Mouse (Mus musculus) hindbrain, postnatal 0 days (tissue): ENCODE measurements around the gene Rxylt1. TPM values are rescaled to one million over a fixed set of nuclear protein-coding genes. Genes with fewer than 3 reads are reported as not detected.

Source experiments
- ATAC-seq: fragments of 200-750 bp; cut with Nextera tagmentation; 2 replicates; pipeline ENCODE4 v1.8.0; 2017; ENCODE audit warnings: mild to moderate bottlenecking, moderate TSS enrichment, moderate library complexity
- DNase-seq: peaks from one replicate; pipeline ENCODE4 v3.0.0-alpha.2; 2015; ENCODE audit warnings: low spot score
- H3K27ac ChIP-seq: fragments of 300-500 bp; sonication (generic); 2 replicates; pipeline ENCODE4 v1.5.1; 2014; ENCODE audit warnings: mild to moderate bottlenecking
- H3K27me3 ChIP-seq: fragments of 300-500 bp; sonication (generic); 2 replicates; pipeline ENCODE4 v1.6.1; 2014; ENCODE audit warnings: low read length, mixed read lengths; ENCODE audit not compliant: insufficient read depth
- H3K36me3 ChIP-seq: fragments of 300-500 bp; sonication (generic); 2 replicates; pipeline ENCODE4 v1.6.1; 2014; ENCODE audit warnings: low read length, mixed read lengths; ENCODE audit not compliant: insufficient read depth
- H3K4me1 ChIP-seq: fragments of 300-500 bp; sonication (generic); 2 replicates; pipeline ENCODE4 v1.6.1; 2014; ENCODE audit warnings: antibody characterized with exemption, low read length, mixed read lengths; ENCODE audit not compliant: insufficient read depth
- H3K4me2 ChIP-seq: fragments of 300-500 bp; sonication (generic); 2 replicates; pipeline ENCODE4 v1.6.1; 2014; ENCODE audit warnings: low read depth, mild to moderate bottlenecking, low read length, moderate library complexity, mixed read lengths
- H3K4me3 ChIP-seq: fragments of 300-500 bp; sonication (generic); 2 replicates; pipeline ENCODE4 v1.5.1; 2014; ENCODE audit warnings: low read length
- H3K9ac ChIP-seq: fragments of 300-500 bp; sonication (generic); replicated peaks from 2 replicates; pipeline ENCODE4 v1.6.1; 2014; ENCODE audit warnings: mild to moderate bottlenecking, low read length, moderate library complexity, mixed read lengths
- H3K9me3 ChIP-seq: fragments of 300-500 bp; sonication (generic); 2 replicates; pipeline ENCODE4 v1.6.1; 2016; ENCODE audit warnings: low read length, mixed read lengths
- CTCF ChIP-seq: IDR thresholded peaks from 2 replicates; pipeline ENCODE4 v1.5.1; 2016; ENCODE audit warnings: antibody characterized with exemption, control low read depth, low read depth
- WGBS: fragments of 180-500 bp; shearing (Covaris S2); extraction: QIAGEN DNeasy Blood & Tissue Kit; methylation state at CpG from one replicate; pipeline ENCODE4 v1.1.7; 2014; 5-methylcytosine and 5-hydroxymethylcytosine counted together
- polyA plus RNA-seq: library from polyadenylated mRNA; unstranded; fragments of >200 nt; fragmentation: Nextera tagmentation; extraction: Ambion mirVana; gene quantifications from 2 replicates; pipeline ENCODE4 v1.2.1, GENCODE M21; 2015
- total RNA-seq: library from RNA; depleted of rRNA; stranded (reverse); fragments of >200 nt; gene quantifications from 2 replicates; pipeline ENCODE4 v1.2.3, GENCODE M21; 2014; rRNA removed

Rxylt1 gene
- total RNA-seq (13.9 and 17.0 TPM in 2 replicates), polyA plus RNA-seq (57.6 and 59.8 TPM in 2 replicates)

DNA sequence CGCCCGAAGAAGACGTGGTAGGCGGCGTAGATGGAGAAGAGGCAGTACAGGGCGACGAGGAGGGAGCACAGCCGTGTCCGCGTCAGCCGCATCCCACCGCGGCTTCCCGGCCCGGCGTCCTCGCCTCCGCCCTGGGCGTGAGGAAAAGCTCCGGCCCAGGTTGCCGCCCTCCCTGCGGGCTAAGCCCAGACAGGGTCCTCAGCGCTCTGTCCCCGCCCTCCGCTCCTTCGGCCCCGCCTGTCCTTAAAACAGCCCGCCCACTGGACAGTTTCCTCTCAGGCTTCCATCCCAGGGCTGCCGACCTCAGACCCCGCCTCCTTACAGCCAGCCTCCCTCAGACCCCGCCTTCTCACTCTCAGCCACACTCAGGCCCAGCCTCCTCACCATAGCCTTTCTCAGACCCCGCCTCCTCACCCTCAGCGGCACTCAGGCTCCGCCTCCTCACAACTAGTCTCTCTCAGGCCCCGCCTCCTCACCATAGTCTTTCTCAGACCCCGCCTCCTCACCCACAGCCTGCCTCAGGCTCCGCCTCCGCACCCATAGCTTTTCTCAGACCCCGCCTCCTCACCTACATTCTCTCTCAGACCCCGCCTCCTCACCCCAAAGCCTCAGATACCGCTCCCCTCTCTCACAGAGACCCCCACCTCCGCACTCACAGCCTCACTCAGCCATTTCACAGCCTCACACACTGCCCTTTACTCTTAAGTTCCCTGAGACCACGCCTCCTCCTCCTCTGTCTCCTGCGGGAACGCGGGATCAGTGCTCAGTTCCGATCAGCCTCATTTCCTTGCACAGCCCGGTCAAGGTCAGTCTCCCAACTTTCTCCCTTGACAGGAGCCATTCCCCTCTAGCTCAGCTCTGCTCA is at the start of gene Rxylt1:
Gene Rxylt1, minus strand, starts transcription at position 392 of the 865 bp plus-strand sequence.
- H3K9me3 ChIP-seq = no peaks in the 10 kb centered on the region
- no peaks in the 10 kb centered on the region for H3K36me3 ChIP-seq
- H3K27me3 ChIP-seq = no peaks in the 10 kb centered on the region
- peak within 1 kb of the TSS; percentile 73 for H3K4me3 ChIP-seq
- H3K9ac ChIP-seq = peak within 1 kb of the TSS; percentile 82
- no peak for TF ChIP-seq CTCF
- peak within 1 kb of the TSS; percentile 89 for H3K4me2 ChIP-seq
- H3K4me1 ChIP-seq = no peaks in the 10 kb centered on the region
- ATAC-seq (peak; percentile 99), DNase-seq (peak; percentile 96)
- peak within 1 kb of the TSS; percentile 93 for H3K27ac ChIP-seq
- WGBS = 1% methylated on average over 44 of the region's 48 CpGs

DNA sequence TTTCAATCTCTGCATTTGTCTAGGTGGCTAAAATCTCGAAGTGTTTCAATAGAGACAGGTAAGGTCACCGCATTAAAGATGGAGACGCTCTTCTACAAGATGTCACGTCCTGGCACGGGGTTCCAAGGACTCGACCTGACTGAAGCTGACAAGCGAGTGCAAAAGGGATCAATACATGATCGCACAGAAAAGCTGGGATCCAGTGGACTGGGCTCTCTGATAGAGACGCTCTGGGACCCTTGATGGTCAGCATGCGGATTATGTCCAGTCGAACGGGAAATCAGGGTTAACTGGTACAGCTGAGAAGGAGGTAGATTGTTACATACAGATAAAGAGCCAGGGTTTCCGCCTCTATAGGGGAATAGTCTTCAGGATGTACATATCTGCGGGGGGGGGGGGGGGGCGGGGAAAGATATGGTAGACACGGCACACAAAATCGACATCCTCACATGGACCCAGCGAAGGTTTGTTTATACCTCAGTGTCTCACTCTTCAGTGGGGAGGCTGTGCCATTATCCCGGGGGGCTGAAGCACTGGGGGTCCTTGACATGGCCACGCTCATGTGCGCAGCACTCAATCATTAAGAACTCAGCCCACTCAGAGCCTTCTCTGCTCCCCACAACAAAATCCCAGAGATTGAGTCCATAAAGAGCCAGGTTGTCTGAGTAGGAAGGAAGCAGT is 24.3 kb upstream of the Rxylt1 start:
- WGBS = 61% methylated on average over 21 of the region's 21 CpGs
- no peak overlapping the region; the same call in 1 of the 2 replicates for H3K27ac ChIP-seq
- H3K9ac ChIP-seq = peak overlapping the region; percentile 33; the same call in 1 of the 2 replicates
- no peaks in the 10 kb centered on the region for H3K27me3 ChIP-seq
- no peaks in the 10 kb centered on the region for H3K9me3 ChIP-seq
- peak overlapping the region; percentile 55 for H3K4me2 ChIP-seq
- ATAC-seq (no peak), DNase-seq (no peak)
- no peaks in the 10 kb centered on the region; the same call in 1 of the 2 replicates for H3K4me1 ChIP-seq
- H3K36me3 ChIP-seq = no peaks in the 10 kb centered on the region
- peak overlapping the region; percentile 23 for H3K4me3 ChIP-seq
- no peak for TF ChIP-seq CTCF

DNA sequence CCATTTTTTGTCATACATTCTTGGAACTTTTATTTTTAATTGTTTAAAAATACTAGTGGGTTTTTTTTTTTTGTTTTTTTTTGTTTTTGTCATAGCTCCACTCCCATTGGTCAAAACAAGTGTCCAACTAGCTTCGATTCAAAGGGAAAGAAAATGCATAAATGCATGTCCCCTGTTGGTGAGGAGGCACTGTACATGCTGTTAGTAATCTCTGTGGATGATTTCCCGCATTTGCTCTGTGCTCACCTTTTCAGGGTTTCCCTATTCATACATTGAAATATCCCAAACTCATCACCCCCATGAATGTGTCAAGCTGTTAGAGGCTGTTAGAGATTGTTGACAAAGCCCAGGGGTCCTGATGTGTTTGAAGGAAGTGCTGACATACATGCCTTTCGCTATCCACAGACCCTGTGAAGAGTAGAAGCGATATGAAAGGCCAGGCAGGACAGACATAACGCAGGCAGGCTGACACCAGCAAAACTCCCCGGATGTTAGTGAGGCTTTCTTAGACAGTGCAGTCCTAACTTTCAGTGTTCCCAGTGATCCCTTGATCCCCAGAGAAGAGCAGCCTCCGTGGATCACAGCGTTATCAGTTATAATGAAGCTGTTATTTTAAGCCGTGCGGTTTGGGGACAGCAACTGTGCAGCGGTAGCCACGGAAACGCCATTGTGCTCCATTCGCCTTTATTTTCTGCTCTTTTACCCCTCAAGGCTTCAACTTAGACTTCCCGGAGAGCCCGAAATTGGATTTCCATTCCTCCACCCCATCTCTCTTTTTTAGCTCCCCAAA is 23.5 kb upstream of the Rxylt1 start:
- Histone ChIP-seq H3K27ac (no peak overlapping the region; the same call in 1 of the 2 replicates), H3K27me3 (no peaks in the 10 kb centered on the region), H3K4me1 (no peaks in the 10 kb centered on the region; the same call in 1 of the 2 replicates), H3K4me2 (peak overlapping the region; percentile 55), H3K9ac (peak overlapping the region; percentile 33; the same call in 1 of the 2 replicates), H3K36me3 (no peaks in the 10 kb centered on the region), H3K9me3 (no peaks in the 10 kb centered on the region), H3K4me3 (peak overlapping the region; percentile 23)
- WGBS = 18% methylated on average over 16 of the region's 16 CpGs
- DNase-seq (peak; percentile 33), ATAC-seq (peak; percentile 29; the same call in 1 of the 2 replicates)
- peak; percentile 34 for TF ChIP-seq CTCF

DNA sequence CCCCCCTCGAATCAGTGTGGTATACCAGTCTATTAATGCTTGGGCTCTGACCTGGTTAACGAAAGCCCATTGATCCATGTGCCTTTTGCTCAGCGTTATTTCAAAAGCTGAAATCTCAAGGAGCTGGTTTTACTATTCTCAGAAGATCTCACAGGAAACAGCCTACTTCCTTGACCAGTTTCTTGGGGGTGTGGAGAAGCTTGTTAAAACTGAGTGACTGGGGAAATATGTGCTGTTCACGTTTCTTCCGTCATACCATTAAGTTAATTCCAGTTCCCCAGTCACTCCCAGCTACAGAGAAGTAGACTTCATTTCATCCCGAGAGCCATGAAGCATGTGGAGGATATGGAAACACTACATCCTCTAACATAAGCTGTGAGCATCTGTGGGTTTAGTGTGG is 22.3 kb upstream of the Rxylt1 start:
- 71% methylated on average over 6 of the region's 6 CpGs for WGBS
- no peak for TF ChIP-seq CTCF
- H3K36me3 ChIP-seq = no peaks in the 10 kb centered on the region
- DNase-seq = no peak
- no peak overlapping the region for H3K4me3 ChIP-seq
- ATAC-seq = no peak
- no peaks in the 10 kb centered on the region for H3K27me3 ChIP-seq
- no peaks in the 10 kb centered on the region for H3K9me3 ChIP-seq
- H3K9ac ChIP-seq = no peak overlapping the region
- H3K27ac ChIP-seq = no peak overlapping the region
- H3K4me1 ChIP-seq = no peaks in the 10 kb centered on the region; the same call in 1 of the 2 replicates
- no peak overlapping the region for H3K4me2 ChIP-seq

DNA sequence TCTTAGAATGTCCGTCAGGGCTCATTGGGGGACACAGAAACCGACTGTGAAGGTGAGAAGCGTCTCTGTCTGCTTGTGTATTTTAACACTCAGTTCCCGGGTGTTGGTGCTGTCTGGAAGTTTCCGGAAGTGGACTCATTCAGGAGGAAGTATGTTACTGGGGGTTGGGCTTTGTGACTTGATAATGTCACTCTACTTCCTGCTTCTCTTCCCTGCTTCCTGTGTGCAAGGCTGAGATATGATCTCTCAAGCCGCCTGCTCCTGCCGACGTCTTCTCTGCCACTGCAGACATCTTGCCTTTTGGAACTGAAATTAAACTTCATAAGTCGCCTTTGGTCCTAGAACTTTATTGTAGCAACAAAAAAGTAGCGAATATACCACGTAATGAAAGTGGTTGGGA is 19.5 kb upstream of the Rxylt1 start:
- WGBS = 89% methylated on average over 11 of the region's 11 CpGs

DNA sequence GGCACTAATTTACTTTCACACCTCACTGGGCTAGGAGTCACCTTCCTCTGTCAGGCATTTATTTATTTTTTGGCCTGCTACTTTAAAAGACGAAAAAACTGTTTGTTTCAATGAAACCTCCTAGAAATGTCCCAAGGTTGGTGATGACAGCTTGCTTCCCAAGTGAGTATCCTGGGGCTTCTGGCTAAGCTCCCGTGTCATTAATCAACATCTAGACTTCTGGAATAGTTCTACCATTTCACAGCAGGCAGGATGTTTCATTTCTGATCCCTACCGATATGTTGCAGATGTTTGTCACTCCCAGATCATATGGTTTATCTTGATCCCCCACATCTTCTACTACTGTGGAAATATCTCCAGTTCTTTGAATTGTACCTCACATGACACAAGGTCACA is 9.5 kb upstream of the Rxylt1 start:
- no peak for DNase-seq
- no peak for TF ChIP-seq CTCF
- Histone ChIP-seq H3K4me3 (no peak overlapping the region), H3K27ac (no peak overlapping the region), H3K9me3 (no peaks in the 10 kb centered on the region), H3K4me2 (no peak overlapping the region), H3K36me3 (no peaks in the 10 kb centered on the region), H3K9ac (no peak overlapping the region), H3K27me3 (no peaks in the 10 kb centered on the region), H3K4me1 (no peaks in the 10 kb centered on the region)
- no peak for ATAC-seq
- 66% methylated on average over 3 of the region's 3 CpGs for WGBS

More for the DNA sequence above, 19.5 kb upstream of the Rxylt1 start:
- Histone ChIP-seq H3K4me3 (no peak overlapping the region), H3K9me3 (no peaks in the 10 kb centered on the region), H3K4me1 (no peaks in the 10 kb centered on the region; the same call in 1 of the 2 replicates), H3K9ac (no peak overlapping the region), H3K4me2 (no peak overlapping the region), H3K36me3 (no peaks in the 10 kb centered on the region), H3K27me3 (no peaks in the 10 kb centered on the region), H3K27ac (no peak overlapping the region)
- no peak for ATAC-seq
- DNase-seq = no peak
- no peak for TF ChIP-seq CTCF
